Mouse (Mus musculus) cerebellum, postnatal 4 days (tissue): ENCODE measurements around the gene Uimc1.
"Not testable (repeated sequence)": the region's sequence is repeated elsewhere in the genome, so short reads cannot be mapped to it uniquely, and the experiment has no call there.

Experiments used
- DNase-seq, 2 experiments: peaks; one replicate each; pipeline ENCODE4 v3.0.0; 2022; ENCODE audit warnings: low spot score in 2 of 2, mixed read lengths in 1 of 2

Gene Uimc1

DNA sequence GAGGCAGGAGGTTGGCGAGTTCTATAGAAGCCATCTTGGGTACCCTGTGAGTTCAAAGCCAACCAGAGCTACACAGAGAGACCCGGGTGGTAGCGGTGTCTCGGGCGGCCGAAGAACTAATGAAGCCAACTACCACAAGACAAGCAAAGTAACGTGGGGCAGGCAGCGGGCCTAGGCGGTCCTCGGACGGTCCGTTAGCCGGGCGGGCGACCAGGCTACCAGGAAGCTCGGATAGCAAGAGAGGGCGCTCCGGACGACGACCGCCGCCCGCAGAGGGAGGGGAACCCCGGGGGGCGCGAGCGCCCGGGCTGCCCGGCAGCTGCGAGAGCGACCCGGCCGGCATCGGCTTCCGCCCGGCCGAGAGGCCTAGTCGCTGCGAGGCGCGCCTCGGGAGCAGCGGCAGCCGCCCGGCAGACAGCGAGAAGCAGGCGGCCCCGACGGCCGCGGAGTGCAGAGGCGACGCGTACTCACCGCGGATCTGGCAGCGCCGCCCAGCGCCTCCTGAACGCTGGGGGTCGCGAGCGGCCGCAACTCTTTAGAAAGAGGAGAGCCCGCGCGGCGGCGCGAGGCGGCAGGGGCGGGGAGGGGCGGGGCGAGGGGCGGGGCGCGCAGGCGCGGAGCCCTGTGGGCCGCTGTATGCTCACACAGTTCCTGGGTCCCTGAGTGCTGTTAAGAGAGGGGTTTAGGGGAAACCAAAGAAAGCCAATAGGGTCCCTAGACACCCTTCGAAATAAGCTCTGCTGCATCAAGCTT, at the start of gene Uimc1:
Uimc1 (minus strand) TSS at position 575 of the 753 bp plus-strand sequence.
- peak; percentile 66 to 84 for DNase-seq

DNA sequence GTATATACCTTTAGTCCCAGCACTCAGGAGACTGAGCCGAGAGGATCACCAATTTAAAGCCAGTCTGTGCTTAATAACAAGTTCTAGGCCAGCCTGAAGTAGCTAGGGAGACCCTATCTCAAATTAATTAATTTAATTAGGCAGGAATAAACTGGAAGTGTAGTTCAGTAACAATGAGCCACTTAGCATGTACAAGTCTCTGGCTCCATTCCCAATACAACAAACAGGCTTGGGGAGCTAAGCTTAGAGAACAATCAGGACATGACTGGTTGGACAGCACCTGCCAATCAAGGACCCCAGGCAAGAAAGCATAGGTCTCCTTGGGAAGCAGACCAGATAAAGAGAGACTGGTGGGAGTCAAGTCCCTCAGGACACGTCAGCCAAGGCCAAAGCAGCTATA, 40.2 kb upstream of the Uimc1 start:
- no peak for DNase-seq

DNA sequence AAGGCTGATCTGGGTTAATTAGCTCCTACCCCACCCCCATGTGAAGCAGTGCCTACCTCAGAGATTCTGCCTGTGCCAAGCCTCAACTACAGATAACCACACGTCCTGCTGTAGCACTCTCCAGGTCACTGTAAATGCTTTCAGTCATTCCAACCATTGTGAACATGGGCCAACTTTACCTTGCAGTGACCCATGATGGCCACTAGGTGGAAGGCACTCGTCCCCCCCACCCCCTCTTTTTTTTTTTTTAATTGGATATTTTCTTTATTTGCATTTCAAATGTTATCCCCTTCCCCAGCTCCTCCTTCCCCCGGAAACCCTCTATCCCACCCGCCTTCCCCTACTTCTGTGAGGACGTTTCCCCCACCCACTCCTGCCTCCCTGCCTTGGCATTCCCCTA, 35.3 kb upstream of the Uimc1 start:
- DNase-seq, result no peak

DNA sequence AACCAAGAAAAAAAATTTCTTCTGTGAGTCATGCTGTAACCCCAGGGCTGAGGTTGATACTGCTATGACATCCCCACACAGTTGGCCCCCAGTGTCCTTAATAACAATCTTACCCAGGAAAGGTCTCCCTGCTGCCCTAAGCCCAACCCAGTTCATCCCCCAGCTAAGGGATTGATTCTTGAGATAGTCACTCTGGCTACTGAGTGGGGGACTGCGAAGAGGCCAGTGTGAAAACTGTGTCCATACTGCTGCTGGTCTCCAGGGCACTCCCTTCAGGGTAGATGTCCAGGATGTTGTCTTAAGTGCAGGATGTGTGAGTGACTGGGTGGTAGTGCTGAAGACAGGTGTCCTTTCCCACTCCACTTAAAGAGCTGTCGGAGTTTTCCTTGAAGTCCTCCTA, 33.3 kb upstream of the Uimc1 start, which contains the start of gene Gm17617:
Gm17617 (minus strand) TSS at position 101 of the 400 bp plus-strand sequence.
- no peak for DNase-seq

DNA sequence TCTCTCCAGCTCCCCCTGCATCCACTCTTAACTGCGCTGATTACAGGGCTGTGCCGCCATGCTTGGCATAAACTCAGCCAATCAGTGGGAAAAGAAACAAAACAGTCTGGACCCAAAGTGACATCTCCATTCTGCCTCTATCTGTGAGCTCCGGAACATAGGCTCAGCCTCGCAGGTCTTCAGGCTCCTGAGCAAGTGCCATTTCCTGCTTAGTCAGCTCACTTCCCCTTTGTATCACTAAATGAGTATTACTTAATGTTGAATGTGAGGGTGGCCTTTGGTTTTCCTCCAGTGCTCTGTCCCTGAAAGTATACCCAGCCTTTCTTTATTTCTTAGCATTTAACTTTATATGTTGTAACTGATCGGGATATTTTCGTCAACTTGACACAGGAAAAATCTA, 24.8 kb upstream of the Uimc1 start:
- no peak for DNase-seq

DNA sequence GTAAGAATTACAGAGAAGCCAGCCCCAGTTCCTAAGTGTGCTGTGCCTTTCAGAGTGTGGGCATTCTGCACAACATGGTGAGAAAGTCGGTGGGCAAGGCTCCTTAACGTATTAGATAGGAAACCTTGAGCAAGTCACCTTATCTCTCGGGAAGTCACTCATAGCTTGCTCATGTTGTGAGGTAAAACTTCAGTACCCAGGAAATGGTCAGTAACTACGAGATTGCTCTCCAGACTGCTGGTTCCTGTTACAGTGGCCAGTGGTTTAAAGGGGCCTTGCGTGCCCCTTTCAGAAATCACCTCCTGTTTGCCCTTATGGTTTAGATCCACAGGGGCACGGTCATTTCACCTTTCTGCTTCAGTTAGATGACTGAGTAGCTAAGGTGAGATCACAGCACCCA, 14.3 kb upstream of the Uimc1 start:
- DNase-seq, result no peak

DNA sequence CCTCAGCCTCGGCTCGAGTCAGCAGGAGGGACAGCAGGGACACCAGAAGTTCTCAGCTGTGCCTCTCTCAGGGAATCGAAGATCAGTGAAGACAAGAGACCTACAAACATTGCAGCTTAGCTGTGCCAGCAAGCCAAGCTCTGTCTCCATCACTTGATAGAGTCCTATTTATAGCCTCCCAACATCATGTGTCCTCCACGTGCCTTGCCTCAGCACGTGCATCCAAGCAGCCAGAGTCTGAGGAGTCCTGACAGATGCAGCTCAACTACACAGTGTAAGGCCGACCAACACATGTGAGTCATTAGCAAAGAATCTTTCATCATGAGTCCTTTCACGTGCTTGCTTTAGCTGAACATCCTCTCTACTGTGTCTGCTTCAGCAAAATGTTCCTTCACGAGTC, 7.6 kb upstream of the Uimc1 start:
- DNase-seq, result no peak

DNA sequence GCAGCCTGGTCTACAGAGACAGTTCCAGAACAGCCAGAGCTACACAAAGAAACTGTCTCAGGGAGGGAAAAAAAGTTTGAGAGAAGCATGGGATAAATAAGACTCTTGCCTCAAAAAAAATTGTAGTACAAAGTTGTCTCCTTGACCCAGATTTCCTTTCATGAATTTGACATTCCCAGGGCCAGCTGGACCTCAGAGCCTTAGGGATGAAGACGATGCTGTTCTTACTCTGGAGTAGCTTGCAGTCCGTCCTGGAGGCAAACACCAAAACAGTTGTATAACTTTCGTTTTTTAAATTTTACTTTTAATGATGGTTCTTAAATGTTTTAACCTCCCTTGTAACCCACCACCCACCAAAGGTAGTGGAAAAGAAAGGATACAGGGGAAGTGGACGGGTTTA, 7.0 kb upstream of the Uimc1 start:
- DNase-seq, result no peak

DNA sequence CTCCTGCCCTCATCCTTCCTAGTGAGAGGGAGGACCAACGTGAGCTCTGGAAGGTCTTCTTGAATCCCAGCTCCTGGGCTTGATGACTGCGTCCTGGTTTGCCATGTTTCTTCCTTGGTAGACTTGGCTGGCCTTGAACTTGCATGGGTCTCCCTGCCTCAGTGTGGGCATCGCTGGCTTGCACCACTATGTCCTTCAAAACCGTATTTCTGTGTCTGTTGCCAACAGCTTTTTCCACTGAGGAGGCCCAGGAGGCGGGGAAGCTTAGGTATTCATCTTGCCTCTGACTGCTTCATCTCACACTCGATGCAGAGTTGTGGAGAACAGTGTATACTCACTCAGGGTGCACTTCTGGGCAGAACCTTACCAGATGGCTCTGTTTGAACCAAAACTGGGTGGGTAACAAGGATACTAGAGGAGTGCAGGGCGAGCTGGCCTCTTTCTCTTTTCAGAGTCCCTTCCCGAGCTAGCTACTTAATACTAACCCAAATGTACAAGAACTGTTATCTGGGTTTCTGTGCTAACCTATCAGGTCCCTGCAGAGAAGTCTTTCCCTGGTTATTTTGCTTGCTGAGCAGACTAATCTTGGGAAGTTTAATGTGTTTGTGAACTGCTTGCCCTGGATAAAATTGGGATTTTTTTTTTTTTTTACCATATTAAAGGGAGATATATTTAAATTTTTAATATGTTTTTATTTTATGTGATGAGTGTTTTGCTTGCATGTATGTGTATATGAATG, 6.0 kb upstream of the Uimc1 start:
- DNase-seq, result no peak

DNA sequence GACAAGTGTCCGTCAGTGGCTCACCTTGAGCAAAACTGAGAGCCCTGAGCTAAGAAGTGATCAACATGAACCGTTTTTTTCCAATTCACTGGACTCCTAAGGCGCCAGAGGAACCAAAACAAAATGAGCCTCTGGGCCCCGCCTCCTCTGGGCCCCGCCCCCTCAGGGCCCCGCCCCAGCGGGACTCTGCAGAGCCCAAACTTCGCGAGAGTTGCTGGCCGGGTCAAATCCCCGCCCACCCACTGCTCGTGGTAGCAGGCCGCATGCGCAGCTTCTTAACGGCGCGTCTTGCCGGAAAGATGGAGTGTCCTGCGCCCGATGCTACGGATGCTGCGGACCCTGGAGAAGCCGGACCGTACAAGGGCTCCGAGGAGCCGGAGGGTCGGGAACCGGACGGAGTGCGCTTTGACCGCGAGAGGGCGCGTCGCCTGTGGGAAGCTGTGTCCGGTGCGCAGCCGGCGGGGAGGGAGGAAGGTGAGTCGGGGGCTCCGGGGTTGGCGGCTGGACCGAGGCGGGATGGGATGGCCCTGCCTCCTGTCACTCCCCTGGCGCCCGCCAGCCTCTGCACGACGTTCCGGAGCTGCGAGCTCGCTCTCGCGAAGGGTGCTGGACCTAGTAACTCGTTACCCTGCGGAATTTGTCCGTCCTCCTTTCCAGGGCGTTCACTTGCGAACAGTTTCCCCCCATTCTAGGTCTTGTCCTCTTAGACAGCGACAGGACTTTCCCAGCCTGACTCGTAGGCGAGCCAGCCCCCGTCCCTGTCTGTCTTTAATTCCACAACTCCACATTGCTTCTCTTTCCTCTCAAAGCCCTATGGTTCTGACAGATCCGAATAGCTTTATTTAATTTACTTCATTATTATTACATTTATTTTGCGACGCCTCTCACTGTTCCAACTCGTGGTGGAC, 5.2 kb upstream of the Uimc1 start, which contains the start of gene Zfp346:
Zfp346 (plus strand) TSS at position 267 of the 908 bp plus-strand sequence.
- peak; percentile 94 to 96 for DNase-seq

DNA sequence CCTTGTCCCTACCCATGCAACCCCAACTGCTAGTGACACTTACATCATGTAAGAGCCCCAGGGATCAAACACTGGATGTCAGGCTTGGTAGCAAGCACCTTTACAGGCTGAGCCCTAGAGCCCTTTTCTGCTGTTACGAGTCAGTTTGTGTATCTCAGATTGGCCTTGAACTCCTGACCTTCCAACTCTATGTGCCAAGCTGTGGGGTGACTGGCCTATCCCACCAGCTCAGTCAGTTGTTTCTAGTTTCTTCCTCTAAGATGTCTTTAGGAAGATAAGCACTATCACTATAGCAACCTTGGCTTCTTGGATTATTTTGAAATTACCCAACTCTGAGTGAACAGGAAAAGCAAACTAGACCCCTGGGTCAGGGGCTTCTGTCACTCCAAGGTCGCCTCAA, 3.3 kb upstream of the Uimc1 start:
- DNase-seq, result no peak

DNA sequence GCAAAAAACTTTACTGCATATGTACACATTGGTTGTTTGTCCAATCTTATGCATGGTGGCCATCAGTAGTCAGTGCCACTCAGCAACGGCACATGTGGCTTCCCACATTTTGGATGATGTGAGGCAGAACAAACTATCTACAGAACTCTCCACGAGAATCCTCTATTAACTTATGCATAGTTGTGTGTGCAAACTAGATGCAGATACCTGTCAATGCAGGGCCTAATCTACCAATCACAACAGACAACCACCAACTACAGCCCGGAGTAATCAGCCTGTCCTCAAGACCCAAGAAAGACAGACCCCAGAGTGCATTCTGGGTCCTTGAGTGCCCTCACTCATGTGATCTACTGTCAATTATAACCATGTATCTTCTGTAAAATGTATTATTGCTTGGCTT, 2.3 kb upstream of the Uimc1 start:
- no peak for DNase-seq

DNA sequence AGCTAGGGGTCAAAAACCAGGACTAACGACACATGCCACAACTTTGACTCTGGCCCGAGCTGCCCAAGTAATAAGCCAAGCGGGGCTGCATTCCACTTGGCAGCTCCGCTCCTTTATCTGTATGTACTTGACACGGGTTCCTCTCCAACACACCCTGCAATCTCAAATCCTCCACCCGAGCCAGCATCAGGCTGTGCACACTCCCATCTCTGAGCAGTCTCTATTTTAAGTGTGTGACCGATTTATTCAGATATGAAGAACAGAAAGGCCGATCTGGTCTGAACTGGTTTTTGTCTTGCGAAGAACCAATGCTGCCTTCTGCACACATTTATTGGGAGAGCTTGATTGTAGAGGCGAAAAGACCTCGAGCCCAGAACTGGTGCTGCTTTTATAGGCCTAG, 1.5 kb upstream of the Uimc1 start:
- DNase-seq, result no peak

DNA sequence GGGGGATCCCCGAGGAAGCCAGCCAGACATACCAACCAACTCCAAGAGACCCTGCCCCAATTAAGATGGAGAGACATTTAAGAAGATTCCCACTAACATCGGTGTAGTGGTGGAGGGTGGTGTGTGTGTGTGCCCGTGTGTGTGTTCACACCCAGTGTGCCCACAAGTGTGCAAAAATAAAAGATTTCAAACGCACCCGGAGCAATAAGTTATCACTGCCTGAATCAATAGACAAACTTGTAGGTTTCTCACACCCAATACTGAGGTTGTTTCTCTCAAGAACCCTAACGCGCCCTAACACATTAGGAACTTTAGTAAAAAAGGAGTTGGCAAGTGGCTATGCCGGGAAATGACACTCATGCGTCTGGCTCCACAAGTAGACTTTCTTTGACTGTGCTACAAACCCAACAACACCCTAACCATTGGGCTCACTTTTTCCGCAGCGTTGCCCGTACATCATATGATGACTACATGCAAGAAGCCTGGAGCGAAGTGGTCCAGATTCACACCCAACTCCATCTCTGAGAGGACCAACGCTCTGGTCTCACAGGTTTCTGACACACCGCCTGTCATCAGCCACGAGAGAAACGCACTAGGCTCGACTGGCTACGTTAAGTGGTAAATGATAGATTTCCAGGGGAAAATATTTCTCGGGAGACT, 904 bp downstream of the Uimc1 start:
- no peak for DNase-seq

DNA sequence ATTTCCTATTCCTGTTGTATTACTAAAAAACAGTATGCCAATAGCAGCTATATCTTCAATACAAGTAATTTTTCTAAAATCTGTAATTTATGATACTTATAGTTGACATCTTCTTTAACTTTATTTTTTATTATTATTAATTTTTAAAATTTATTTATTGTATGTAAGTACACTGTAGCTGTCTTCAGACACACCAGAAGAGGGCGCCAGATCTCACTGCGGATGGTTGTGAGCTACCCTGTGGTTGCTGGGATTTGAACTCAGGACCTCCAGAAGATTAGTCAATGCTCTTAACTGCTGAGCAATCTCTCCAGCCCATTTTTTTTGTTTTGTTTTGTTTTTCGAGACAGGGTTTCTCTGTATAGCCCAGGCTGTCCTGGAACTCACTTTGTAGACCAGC, 2.3 kb downstream of the Uimc1 start:
- not testable (repeated sequence) for DNase-seq

DNA sequence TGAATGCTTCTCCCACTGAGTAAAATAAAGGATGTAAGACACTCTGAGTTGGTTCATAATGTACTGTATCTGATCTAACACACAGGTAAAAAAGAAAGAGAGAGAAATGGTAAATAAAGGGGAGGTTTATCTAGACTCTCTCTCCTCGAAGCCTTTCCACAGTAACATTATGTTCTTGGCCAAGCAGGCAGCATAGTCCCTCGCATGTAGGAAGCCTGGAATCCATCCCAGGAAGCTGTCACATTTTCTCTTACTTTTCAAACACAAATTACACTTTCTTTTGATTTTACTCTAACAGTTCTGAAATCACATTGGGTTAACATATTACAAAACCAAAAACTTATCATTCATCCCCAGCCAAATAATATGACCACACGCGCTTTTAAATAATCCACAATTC, 7.5 kb downstream of the Uimc1 start:
- DNase-seq, result no peak

DNA sequence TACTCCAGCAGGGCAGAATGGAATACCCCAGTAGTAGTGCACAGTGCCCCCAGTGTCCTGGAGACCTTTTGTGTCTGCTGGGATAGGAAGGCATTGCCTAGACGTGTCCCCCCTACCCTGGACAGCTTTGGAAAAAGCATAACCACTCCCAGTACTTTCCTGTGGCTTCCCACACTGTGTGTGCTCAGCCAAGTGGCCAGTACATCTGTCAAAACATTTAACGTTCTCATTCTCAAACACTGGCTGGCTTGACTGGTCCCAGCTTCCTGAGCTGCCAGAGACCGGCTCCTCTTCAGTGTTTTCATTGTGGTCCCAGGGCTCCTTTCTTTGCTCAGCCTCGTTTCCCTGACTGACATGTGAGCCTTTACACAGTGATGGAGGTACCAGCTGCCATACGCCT, 24.5 kb downstream of the Uimc1 start:
- no peak for DNase-seq

DNA sequence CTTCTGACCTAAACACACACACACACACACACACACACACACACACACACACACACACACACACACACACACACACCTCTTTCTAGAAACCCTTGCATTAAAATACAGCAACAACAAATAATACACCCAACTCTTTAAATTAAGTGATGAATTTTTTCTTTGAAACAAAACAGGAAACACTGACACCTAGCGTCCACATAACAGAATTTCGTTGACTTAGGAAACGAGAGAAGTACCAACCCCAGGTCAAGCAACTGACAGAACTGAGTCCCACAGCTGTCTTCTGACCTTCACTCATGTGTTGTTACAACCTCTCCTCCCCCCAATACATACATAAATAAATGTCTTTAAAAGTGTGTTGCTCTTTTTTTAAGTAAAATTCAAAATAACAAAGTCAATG, 28.8 kb downstream of the Uimc1 start:
- peak in 1 of 2 experiments; percentile 4 for DNase-seq

DNA sequence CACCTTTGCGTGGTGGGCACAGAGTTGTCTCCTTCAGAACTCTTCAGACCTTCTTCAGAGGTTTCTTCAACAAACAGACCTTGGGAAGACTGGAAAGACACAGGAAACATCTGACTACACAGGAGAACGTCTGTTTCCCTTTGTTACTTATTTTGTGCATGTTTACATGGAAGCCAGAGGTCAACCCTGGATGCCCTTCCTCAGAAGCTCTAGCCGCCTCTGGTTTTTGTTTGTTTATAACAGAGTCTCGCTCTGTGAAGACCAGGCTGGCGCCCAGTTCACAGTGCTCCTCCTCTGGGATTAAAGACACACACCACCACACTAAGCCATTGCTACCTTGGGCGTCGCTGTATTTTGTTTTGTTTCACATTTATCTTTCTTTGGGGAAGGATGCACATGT, 30.4 kb downstream of the Uimc1 start:
- DNase-seq, result no peak

DNA sequence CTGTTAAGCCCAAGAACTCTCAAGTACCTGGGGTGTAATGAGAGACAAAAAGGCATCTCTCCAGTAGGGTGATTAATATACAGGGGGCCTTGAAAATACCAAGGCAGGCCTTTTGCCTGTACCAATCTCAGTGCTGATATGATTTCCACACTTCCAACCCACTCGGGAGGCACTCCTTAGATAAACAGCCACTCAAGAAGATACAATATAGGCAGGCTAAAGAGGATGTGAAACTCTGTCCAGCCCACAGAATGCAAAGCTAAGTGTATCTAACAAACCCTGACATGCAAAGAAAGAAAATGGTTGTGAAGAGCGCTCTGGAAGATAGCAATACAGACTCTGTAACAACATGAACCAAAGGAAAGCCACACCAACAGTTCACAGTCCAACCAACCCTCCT, 36.8 kb downstream of the Uimc1 start:
- no peak for DNase-seq

DNA sequence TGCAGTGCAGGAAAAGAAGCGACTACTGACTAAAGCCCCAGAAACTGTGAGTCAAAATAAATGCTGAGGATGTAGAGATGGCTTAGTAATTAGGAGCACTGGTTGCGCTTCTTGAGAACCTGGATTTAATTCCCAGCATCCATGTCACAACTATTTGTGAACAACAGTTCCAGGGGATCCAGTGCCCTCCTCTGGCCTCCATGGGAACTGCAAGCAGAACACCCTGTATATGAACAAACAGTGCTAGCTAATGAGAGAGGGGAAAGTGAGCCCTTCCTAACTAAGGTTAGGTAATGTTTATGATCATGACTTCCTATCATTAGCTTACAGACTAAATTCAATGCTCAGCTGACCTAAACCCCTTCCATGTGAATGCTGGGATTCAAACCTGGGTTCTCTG, 42.1 kb downstream of the Uimc1 start:
- peak in 1 of 2 experiments; percentile 21 for DNase-seq

DNA sequence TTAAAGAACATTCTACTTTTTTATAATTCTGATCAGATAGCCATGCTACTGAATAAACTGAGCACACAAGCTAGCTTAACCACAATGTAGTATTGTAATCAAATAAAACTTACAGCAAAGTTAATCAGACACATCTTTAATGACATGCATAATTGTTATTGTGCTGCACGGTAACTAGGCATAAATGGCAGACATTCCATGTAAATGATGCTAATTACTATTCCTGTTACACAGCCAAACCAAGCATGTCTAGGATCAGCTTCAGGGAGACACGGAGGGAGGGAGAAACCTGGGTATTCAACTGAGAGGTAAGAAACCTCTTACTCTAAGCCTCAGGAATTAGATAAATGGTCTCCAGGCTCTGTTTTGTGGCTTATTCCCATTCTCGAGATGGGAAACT, 52.4 kb downstream of the Uimc1 start:
- no peak for DNase-seq
